Mouse (Mus musculus) lung, postnatal 0 days (tissue): ENCODE data around the gene Bbs4.

Experiments used
- CTCF ChIP-seq: IDR thresholded peaks from 2 replicates; pipeline ENCODE4 v1.5.1; 2016; ENCODE audit warnings: antibody characterized with exemption, mild to moderate bottlenecking
- EP300 ChIP-seq: IDR thresholded peaks from 2 replicates; pipeline ENCODE4 v1.6.1; 2016; ENCODE audit warnings: antibody characterized with exemption, mild to moderate bottlenecking, control low read depth

DNA sequence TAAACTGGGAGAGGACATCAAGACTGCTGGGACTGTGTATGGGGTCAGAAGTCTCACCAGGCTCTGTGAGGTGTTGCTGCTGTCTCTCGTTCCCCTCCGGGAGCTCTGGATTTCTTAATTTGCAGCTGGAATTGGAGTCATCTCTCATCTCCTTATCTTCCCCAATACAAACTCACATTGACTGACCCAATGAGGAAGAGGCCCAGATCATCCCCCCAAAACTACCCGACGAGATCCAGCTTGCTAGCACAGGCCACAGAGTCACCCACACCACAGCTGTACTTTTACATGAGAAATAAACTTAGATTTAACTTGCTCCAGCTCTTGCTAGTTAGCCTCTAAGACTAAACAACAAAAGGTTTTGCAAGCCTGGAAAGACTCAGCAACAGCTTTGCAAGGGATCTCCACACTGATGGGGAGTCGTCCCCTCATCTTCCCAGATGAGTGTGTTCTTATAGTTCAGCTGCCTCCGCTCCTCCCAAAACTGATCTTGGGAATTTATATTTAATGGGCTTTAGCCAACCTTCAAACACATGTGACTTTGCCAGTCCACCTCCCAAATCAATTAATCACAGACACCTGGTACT lies 63.7 kb downstream of the Bbs4 start:
- no peak for TF ChIP-seq CTCF
- TF ChIP-seq EP300: no peak
